Mouse (Mus musculus): ENCODE measurements around the gene Dynlt3. TPM values are rescaled to one million over a fixed set of nuclear protein-coding genes. Genes with fewer than 3 reads are reported as not detected.
"Not testable (repeated sequence)": the region's sequence is repeated elsewhere in the genome, so short reads cannot be mapped to it uniquely, and the experiment has no call there.

The Dynlt3 gene
- total RNA-seq (2021) = 100 to 1,000 TPM in 1 of 2 experiments, 10 to 100 TPM in 1; 99.8 to 106 TPM
- long read RNA-seq, experiment 1, transcript Dynlt3-201 (5 exons, 2,176 nt) = major isoform, 99 of 126 reads
- long read RNA-seq, experiment 1, partial matches to known transcripts = 0 of 126 reads
- long read RNA-seq, experiment 1, other reads (novel, unspliced or antisense) = 27 of 126 reads
- long read RNA-seq, experiment 2, transcript Dynlt3-201 (5 exons, 2,176 nt) = major isoform, 62 of 67 reads
- long read RNA-seq, experiment 2, partial matches to known transcripts = 0 of 67 reads
- long read RNA-seq, experiment 2, other reads (novel, unspliced or antisense) = 5 of 67 reads

DNA sequence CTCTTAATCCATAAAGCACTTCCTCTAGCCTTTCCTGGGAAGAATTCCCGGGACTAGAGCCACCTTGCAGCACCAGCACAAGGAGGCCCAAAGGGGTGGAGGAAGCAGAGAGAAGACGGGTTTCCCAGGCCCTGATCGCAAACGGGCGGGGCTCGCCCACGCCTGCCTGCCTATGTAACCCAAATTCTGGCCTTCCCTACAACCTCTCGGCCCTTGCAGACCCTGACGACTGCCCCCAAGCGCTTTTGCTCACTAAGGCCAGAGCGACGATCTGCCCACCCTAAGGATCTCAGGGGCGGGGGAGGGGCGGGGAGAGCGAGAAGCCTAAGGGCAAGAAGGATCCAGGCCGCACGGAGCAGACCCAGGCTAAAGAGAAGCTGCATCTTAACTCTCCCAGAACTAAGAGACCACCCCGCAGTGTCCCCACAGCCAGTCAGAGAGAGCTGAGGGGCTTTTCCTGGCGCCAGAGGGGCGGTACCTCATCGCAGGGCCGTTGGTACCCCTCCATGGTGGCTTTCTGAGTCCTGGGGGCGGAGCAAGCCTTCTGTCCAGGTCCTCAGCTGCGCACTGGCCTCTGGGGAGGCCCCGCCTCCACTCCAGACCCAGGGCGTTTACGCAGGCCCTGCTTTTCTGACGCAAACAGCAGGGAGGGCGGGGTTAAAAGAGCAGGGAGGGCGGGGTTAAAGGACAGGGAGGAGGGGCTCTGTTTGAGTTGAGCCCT lies at the start of gene Dynlt3:
Gene Dynlt3, minus strand, starts transcription at position 613 of the 721 bp plus-strand sequence.
- peak; percentile 87 for DNase-seq

DNA sequence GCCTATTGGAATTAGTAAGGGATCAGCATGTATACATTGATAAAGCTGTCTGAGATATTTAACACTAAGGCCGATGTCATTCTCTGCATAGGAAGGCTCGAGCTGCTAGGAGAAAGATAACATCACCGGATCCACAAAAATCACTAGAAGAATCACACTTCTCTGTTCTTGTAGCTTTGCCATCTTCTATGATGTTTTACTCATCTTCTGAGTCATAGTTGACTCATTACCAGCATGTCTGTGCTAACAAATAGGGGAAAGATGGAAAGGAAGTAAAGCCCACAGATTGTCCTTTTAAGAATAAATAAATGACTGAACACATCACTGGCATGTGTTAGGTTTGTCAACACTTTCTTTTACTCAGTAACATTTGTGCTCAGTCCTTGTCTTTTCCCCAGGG lies 37.0 kb upstream of the Dynlt3 start:
- no peak for DNase-seq

DNA sequence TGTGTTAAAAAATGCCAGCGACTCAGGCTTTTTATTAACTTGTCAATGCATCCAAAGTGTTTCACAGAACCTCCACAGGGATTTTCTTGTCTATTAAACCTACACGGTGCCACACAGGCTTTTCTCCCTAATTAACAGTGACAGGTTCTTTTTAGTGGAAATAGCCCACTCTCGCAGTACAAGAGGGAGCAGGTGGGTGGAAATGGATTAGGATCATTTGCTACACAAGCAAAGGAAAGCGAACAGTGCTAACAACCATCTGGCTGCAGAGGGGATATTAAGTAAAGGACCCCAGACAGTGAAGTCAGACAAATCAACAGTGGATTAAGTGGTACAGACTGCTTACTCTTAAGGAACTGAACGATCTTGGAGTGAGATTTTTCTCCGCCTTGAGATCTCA lies 33.2 kb upstream of the Dynlt3 start:
- no peak for DNase-seq

DNA sequence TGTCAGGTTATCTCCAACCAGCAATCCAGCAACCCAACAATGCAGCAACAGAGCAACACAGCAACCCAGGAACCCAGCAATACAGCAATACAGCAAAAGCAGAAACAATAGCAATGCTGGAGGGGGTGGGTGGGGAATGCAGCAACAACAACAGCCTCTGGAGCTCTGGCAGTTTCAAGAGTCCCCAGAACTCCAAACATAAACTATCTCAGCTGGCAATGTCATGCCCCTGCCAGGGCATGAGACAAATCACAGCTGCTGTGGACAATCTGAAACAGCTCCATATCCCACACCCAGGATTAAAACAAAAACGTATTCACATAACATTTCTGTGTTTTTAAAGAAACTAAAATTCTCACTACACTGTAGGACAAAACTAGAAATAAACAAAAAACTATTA lies 9.2 kb upstream of the Dynlt3 start:
- no peak for DNase-seq

DNA sequence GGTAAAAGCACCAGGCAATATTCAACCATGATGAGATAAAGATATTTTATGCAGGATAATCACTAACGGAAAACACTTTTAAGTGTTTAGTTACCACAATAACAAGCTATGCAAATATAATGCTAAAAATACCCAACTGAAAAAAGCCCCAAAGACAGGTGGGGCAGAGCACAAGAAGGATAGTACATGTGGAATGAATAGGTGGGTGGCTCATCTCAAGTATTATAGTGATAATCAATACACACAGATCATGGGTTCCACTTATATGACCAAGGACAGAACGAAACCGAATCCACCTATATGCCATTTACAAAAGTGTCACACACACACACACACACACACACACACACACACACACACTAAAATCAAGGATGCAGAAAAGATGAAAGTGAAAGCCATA lies 8.6 kb upstream of the Dynlt3 start:
- no peak for DNase-seq

DNA sequence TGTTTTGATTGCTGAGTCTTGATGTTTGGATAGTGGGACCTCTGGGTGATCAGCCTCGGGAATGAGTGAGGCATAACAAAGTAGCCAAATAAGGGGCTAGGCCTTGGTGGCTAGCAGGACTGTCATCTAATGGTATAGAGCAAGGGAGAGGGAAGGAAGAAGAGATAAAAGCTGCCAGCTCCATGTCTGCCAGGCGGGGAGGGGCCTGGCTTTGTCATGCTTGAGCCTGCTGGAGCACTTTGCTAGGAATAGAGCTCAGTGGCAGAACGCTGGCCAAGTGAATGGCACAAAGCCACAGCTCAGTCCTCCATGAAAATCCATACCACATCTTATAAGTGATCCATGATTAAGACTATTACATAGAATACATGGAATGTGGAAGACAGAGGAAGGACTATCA lies 10.0 kb downstream of the Dynlt3 start:
- no peak for DNase-seq

DNA sequence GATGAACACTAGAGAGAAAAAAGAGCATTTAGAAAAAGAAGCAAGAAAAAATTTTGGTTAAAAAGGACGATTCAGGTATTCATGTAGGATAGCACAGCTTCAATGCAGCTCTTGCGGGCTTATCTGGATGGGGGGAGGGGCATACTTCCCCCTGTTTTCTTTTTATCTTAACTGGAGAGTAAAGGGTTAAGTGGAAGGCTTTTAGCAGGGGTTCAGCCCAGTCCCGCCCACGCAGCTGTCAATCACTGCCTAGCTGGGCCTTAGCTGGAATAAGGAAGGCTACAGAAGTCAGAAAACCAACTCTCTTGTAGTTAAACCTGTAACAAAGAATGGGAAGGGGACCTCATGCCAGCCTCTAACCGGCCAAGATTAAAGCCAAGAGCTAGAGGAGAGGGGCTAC lies 22.2 kb downstream of the Dynlt3 start:
- DNase-seq = not testable (repeated sequence)

DNA sequence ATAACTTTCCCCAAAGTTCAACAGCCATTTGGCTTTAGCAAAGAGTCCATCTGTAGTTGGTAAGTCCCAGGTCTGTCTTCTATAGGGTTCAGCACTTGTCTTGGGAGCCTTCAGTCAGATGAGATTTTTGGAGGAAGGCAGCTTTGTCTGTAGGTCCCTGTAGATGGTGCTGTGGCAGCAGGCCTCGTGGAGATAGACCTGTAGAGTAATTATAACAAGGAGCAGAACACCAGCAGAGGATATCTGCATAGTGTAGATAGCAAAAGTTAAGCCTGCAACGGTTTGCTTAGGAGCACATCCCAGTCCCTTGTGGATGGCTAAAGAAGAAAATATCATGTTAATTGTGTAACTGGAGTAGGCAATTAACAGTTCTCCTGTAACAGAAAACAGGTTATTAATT lies 22.7 kb downstream of the Dynlt3 start:
- not testable (repeated sequence) for DNase-seq

Other genes starting within 250 kb of the Dynlt3 start
- 1 to 10 TPM; 8.3 to 9.3 TPM for gene Cybb, start 175.2 kb downstream of the Dynlt3 start, total RNA-seq (2021)
- gene H2al1o, start 90.6 kb downstream of the Dynlt3 start, total RNA-seq (2021) = not detected
- gene Hypm, start 183.9 kb upstream of the Dynlt3 start, total RNA-seq (2021) = not detected
- not detected for gene H2al3, start 186.7 kb upstream of the Dynlt3 start, total RNA-seq (2021)
- gene Sytl5, start 222.6 kb upstream of the Dynlt3 start, total RNA-seq (2021) = 1 to 10 TPM; 1.8 to 3.0 TPM